Mouse (Mus musculus): ENCODE measurements at regions not wholly inside any gene's neighbourhood (a gene's known extent, or its start where the extent isn't known, plus 50 kb on each side); places are given as distances from the start of the nearest gene placed in this dataset.

DNA sequence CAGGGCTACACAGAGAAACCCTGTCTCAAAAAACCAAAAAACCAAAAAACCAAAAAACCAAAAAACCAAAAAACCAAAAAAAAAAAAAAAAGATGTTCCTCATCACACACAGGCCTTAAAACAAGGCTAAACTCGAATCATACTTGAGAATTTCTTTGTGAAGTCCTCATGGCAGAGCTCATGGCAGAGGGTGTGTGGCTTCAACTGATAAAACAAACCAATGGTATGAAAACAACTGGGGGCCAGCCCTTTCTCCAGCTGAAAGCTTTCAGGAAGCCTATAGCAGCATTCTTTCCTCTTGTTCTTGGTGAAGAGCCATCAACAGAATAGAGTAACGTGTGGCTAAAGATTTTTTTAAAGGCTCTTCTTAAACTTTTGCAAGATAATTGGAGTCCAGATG, 369.8 kb upstream of the Adgrl2 start:
- TF ChIP-seq CTCF (IDR thresholded peaks at IDR 0.05; ENCODE audit: extremely low read depth, insufficient read depth, low read length) = no peak
- TF ChIP-seq POLR2A (IDR thresholded peaks at IDR 0.05; ENCODE audit: extremely low read depth, insufficient read depth, low read length) = no peak

All from cortical plate, adult 2 months (tissue).